Mouse (Mus musculus) adrenal gland, postnatal 4 days (tissue): Measurements from ENCODE around the gene Fmo1. TPM values are rescaled to one million over a fixed set of nuclear protein-coding genes. Genes with fewer than 3 reads are reported as not detected.
"Not testable (repeated sequence)": the region's sequence is repeated elsewhere in the genome, so short reads cannot be mapped to it uniquely, and the experiment has no call there.

Experiments used
- DNase-seq, 2 experiments: peaks; one replicate each; pipeline ENCODE4 v3.0.0; 2021 to 2022; ENCODE audit warnings: low spot score in 2 of 2, mixed read lengths in 2 of 2
- total RNA-seq, 2 experiments: library from RNA; stranded (reverse); gene quantifications; 2 replicates each; pipeline ENCODE4 v1.2.3; 2021

Fmo1 gene
- total RNA-seq, 2 experiments from 2014 or later, result 106 to 126 TPM

GRCm38 (mm10) chr1:162805011-162805410 lies 61.4 kb downstream of the Fmo1 start:
- no peak for DNase-seq

- DNase-seq, result no peak
These were observed 70.0 kb downstream of the Fmo1 start for GRCm38 (mm10) chr1:162796441-162796840.

GRCm38 (mm10) chr1:162792306-162793044 lies 73.9 kb downstream of the Fmo1 start:
- DNase-seq, result no peak

GRCm38 (mm10) chr1:162785222-162785621 lies 81.2 kb downstream of the Fmo1 start:
- DNase-seq, result no peak

GRCm38 (mm10) chr1:162783669-162784248 lies 82.7 kb downstream of the Fmo1 start:
- DNase-seq, result no peak

GRCm38 (mm10) chr1:162781035-162781434 lies 85.4 kb downstream of the Fmo1 start:
- not testable (repeated sequence) for DNase-seq

Other genes starting within 250 kb of the Fmo1 start
- 1 to 10 TPM in 1 of 2 experiments, under 1 TPM in 1; 0.71 to 1.1 TPM for gene Myoc, start 227.5 kb downstream of the Fmo1 start, total RNA-seq
- not detected for gene Myocos, start 208.4 kb downstream of the Fmo1 start, total RNA-seq
- gene Prrc2c, start 126.1 kb downstream of the Fmo1 start, total RNA-seq, result 100 to 1,000 TPM; 197 to 223 TPM
- gene Fmo4, start 52.6 kb downstream of the Fmo1 start, total RNA-seq, result 1 to 10 TPM; 1.5 to 2.0 TPM
- 10 to 100 TPM; 26.0 to 37.4 TPM for gene Fmo2, start 32.1 kb upstream of the Fmo1 start, total RNA-seq
- gene Fmo6, start 70.9 kb upstream of the Fmo1 start, total RNA-seq, result not detected
- gene Fmo3, start 117.9 kb upstream of the Fmo1 start, total RNA-seq, result 1 to 10 TPM in 1 of 2 experiments, not detected in 1; 1.2 TPM
- not detected for gene Mroh9, start 219.1 kb upstream of the Fmo1 start, total RNA-seq